Mouse (Mus musculus) lung, postnatal 0 days (tissue): ENCODE data around the gene Syn3. TPM values are rescaled to one million over a fixed set of nuclear protein-coding genes. Genes with fewer than 3 reads are reported as not detected.

Experiments
- ATAC-seq: fragments of 200-750 bp; cut with Nextera tagmentation; 2 replicates; pipeline ENCODE4 v1.8.0; 2017; ENCODE audit warnings: moderate library complexity
- DNase-seq: peaks from one replicate; pipeline ENCODE4 v3.0.0-alpha.2; 2016; ENCODE audit warnings: low spot score
- H3K27ac ChIP-seq: fragments of 300-500 bp; sonication (generic); 2 replicates; pipeline ENCODE4 v1.5.1; 2014; ENCODE audit warnings: antibody characterized with exemption, mild to moderate bottlenecking, low read length, mixed read lengths
- H3K27me3 ChIP-seq: fragments of 300-500 bp; sonication (generic); replicated peaks from 2 replicates; pipeline ENCODE4 v1.6.1; 2014; ENCODE audit warnings: low read length, mixed read lengths; ENCODE audit not compliant: insufficient read depth
- H3K36me3 ChIP-seq: fragments of 300-500 bp; sonication (generic); 2 replicates; pipeline ENCODE4 v1.6.1; 2014; ENCODE audit warnings: low read length, mixed read lengths; ENCODE audit not compliant: insufficient read depth
- H3K4me1 ChIP-seq: fragments of 300-500 bp; sonication (generic); 2 replicates; pipeline ENCODE4 v1.6.1; 2014; ENCODE audit warnings: antibody characterized with exemption, low read depth, low read length, mixed read lengths; ENCODE audit not compliant: insufficient read depth
- H3K4me2 ChIP-seq: fragments of 300-500 bp; sonication (generic); replicated peaks from 2 replicates; pipeline ENCODE4 v1.6.1; 2014; ENCODE audit warnings: low read depth, mild to moderate bottlenecking, low read length, moderate library complexity, mixed read lengths
- H3K4me3 ChIP-seq: fragments of 300-500 bp; sonication (generic); 2 replicates; pipeline ENCODE4 v1.5.1; 2014; ENCODE audit warnings: low read depth, low read length
- H3K9ac ChIP-seq: fragments of 300-500 bp; sonication (generic); replicated peaks from 2 replicates; pipeline ENCODE4 v1.6.1; 2014; ENCODE audit warnings: low read depth, mild to moderate bottlenecking
- H3K9me3 ChIP-seq: fragments of 300-500 bp; sonication (generic); 2 replicates; pipeline ENCODE4 v1.6.1; 2016; ENCODE audit warnings: low read length, mixed read lengths
- CTCF ChIP-seq: IDR thresholded peaks from 2 replicates; pipeline ENCODE4 v1.5.1; 2016; ENCODE audit warnings: antibody characterized with exemption, mild to moderate bottlenecking
- EP300 ChIP-seq: IDR thresholded peaks from 2 replicates; pipeline ENCODE4 v1.6.1; 2016; ENCODE audit warnings: antibody characterized with exemption, mild to moderate bottlenecking, control low read depth
- WGBS: fragments of 180-500 bp; shearing (Covaris S2); extraction: QIAGEN DNeasy Blood & Tissue Kit; methylation state at CpG from one replicate; pipeline ENCODE4 v1.1.7; 2014; 5-methylcytosine and 5-hydroxymethylcytosine counted together
- polyA plus RNA-seq: library from polyadenylated mRNA; unstranded; fragments of >200 nt; fragmentation: Nextera tagmentation; extraction: Ambion mirVana; gene quantifications from 2 replicates; pipeline ENCODE4 v1.2.1, GENCODE M21; 2015

The Syn3 gene
- polyA plus RNA-seq, 1 experiment from 2014 or later, result 0.72 TPM

GRCm38 (mm10) chr10:86300293-86301116 lies 198.2 kb downstream of the Syn3 start, which contains the start of gene Timp3:
Gene Timp3 (plus strand): TSS chr10:86300372.
- WGBS, result under 1% methylated on average over 50 of the region's 65 CpGs
- peak; percentile 89 for ATAC-seq

GRCm38 (mm10) chr10:86299795-86300194 lies 198.9 kb downstream of the Syn3 start:
- H3K9me3 ChIP-seq, result no peaks in the 10 kb centered on the region
- H3K27ac ChIP-seq, result peak overlapping the region; percentile 74; the same call in 1 of the 2 replicates
- TF ChIP-seq EP300 (no peak), CTCF (no peak)
- peak overlapping the region; percentile 93 for H3K4me3 ChIP-seq
- no peaks in the 10 kb centered on the region for H3K36me3 ChIP-seq
- WGBS, result 51% methylated on average over 6 of the region's 6 CpGs
- no peak for ATAC-seq
- no peak for DNase-seq
- H3K9ac ChIP-seq, result peak overlapping the region; percentile 99
- peak overlapping the region; percentile 71 for H3K4me2 ChIP-seq
- H3K4me1 ChIP-seq, result peaks cover 9% of the 10 kb centered on the region; the same call in 1 of the 2 replicates
- H3K27me3 ChIP-seq, result no peaks in the 10 kb centered on the region

More at GRCm38 (mm10) chr10:86300293-86301116, 198.2 kb downstream of the Syn3 start, which contains the start of gene Timp3:
- H3K4me2 ChIP-seq, result peak within 1 kb of the TSS; percentile 71
- no peaks in the 10 kb centered on the region for H3K9me3 ChIP-seq
- peak within 1 kb of the TSS; percentile 99 for H3K9ac ChIP-seq
- TF ChIP-seq CTCF, result 0 out of 2 replicates have a peak, but pooled peaks have one; percentile 3
- TF ChIP-seq EP300, result no peak
- H3K27ac ChIP-seq, result peak within 1 kb of the TSS; percentile 95
- H3K27me3 ChIP-seq, result no peaks in the 10 kb centered on the region
- no peaks in the 10 kb centered on the region for H3K36me3 ChIP-seq
- peak within 1 kb of the TSS; percentile 93 for H3K4me3 ChIP-seq
- peaks cover 9% of the 10 kb centered on the region; the same call in 1 of the 2 replicates for H3K4me1 ChIP-seq
- DNase-seq, result peak; percentile 94

GRCm38 (mm10) chr10:86298326-86298725 lies 200.4 kb downstream of the Syn3 start:
- Histone ChIP-seq H3K9me3 (no peaks in the 10 kb centered on the region), H3K9ac (no peak overlapping the region), H3K4me2 (no peak overlapping the region), H3K36me3 (no peaks in the 10 kb centered on the region), H3K27me3 (no peaks in the 10 kb centered on the region), H3K27ac (no peak overlapping the region), H3K4me1 (peaks cover 7% of the 10 kb centered on the region; the same call in 1 of the 2 replicates), H3K4me3 (no peak overlapping the region)
- ATAC-seq, result no peak
- TF ChIP-seq EP300 (no peak), CTCF (no peak)
- WGBS, result 69% methylated on average over 6 of the region's 6 CpGs
- peak; percentile 35 for DNase-seq

GRCm38 (mm10) chr10:86297307-86297706 lies 201.4 kb downstream of the Syn3 start:
- Histone ChIP-seq H3K27me3 (no peaks in the 10 kb centered on the region), H3K36me3 (no peaks in the 10 kb centered on the region), H3K4me2 (no peak overlapping the region), H3K4me3 (no peak overlapping the region), H3K4me1 (peaks cover 3% of the 10 kb centered on the region; the same call in 1 of the 2 replicates), H3K9ac (no peak overlapping the region), H3K27ac (no peak overlapping the region), H3K9me3 (no peaks in the 10 kb centered on the region)
- ATAC-seq (no peak), DNase-seq (no peak)
- WGBS, result 82% methylated on average over 2 of the region's 2 CpGs
- no peak for TF ChIP-seq CTCF
- TF ChIP-seq EP300, result no peak

- 5% methylated on average over 14 of the region's 14 CpGs for WGBS
- Histone ChIP-seq H3K36me3 (no peaks in the 10 kb centered on the region), H3K9me3 (no peaks in the 10 kb centered on the region), H3K4me1 (peaks cover 3% of the 10 kb centered on the region; the same call in 1 of the 2 replicates), H3K9ac (no peak overlapping the region), H3K4me2 (no peak overlapping the region; the same call in 1 of the 2 replicates), H3K27me3 (no peaks in the 10 kb centered on the region), H3K27ac (no peak overlapping the region), H3K4me3 (no peak overlapping the region)
- peak; percentile 59 for ATAC-seq
- peak; percentile 91 for DNase-seq
- TF ChIP-seq CTCF, result peak; percentile 99
- 0 out of 2 replicates have a peak, but pooled peaks have one; percentile 38 for TF ChIP-seq EP300
Measured at GRCm38 (mm10) chr10:86296111-86296510, 202.6 kb downstream of the Syn3 start.

GRCm38 (mm10) chr10:86295454-86296098 lies 203.1 kb downstream of the Syn3 start:
- Histone ChIP-seq H3K4me3 (no peak overlapping the region), H3K4me2 (no peak overlapping the region; the same call in 1 of the 2 replicates), H3K9me3 (no peaks in the 10 kb centered on the region), H3K9ac (no peak overlapping the region), H3K27ac (no peak overlapping the region), H3K27me3 (no peaks in the 10 kb centered on the region), H3K4me1 (peaks cover 3% of the 10 kb centered on the region; the same call in 1 of the 2 replicates), H3K36me3 (no peaks in the 10 kb centered on the region)
- ATAC-seq, result no peak
- no peak for TF ChIP-seq EP300
- TF ChIP-seq CTCF, result no peak
- 49% methylated on average over 13 of the region's 13 CpGs for whole genome bisulfite sequencing
- DNase-seq, result no peak
